Mouse (Mus musculus) liver, embryonic 14.5 days (tissue): ENCODE data around the gene Ltbp2. TPM values are rescaled to one million over a fixed set of nuclear protein-coding genes. Genes with fewer than 3 reads are reported as not detected.

Source experiments
- ATAC-seq: fragments of 200-750 bp; cut with Nextera tagmentation; 2 replicates; pipeline ENCODE4 v1.8.0; 2017; ENCODE audit warnings: moderate number of reproducible peaks, mild to moderate bottlenecking, moderate library complexity; ENCODE audit not compliant: insufficient read depth
- DNase-seq, 3 experiments: peaks; one replicate each; pipeline ENCODE4 v3.0.0-alpha.2; 2012 to 2013; ENCODE audit warnings: low read depth in 3 of 3, low spot score in 3 of 3
- H3K27ac ChIP-seq: fragments of 300-500 bp; sonication (generic); 2 replicates; pipeline ENCODE4 v1.5.1; 2014; ENCODE audit warnings: moderate library complexity, mild to moderate bottlenecking, control low read depth, inconsistent platforms
- H3K27me3 ChIP-seq: fragments of 300-500 bp; sonication (generic); 2 replicates; pipeline ENCODE4 v1.6.1; 2014; ENCODE audit warnings: mild to moderate bottlenecking, low read length, moderate library complexity; ENCODE audit not compliant: control insufficient read depth, insufficient read depth
- H3K36me3 ChIP-seq: fragments of 300-500 bp; sonication (generic); replicated peaks from 2 replicates; pipeline ENCODE4 v1.6.1; 2014; ENCODE audit warnings: low read depth; ENCODE audit not compliant: control insufficient read depth, insufficient read depth
- H3K4me1 ChIP-seq, 2 experiments: fragments of 200-500 bp in 1 of 2; fragments of 300-500 bp in 1 of 2; sonication (generic) in 1 of 2; replicated peaks; 2 replicates each; pipeline ENCODE4 v1.6.1; 2012 to 2014; ENCODE audit warnings: antibody characterized with exemption in 1 of 2, inconsistent platforms in 1 of 2, low read length in 1 of 2; ENCODE audit not compliant: control insufficient read depth in 2 of 2, insufficient read depth in 2 of 2
- H3K4me2 ChIP-seq: fragments of 300-500 bp; sonication (generic); 2 replicates; pipeline ENCODE4 v1.6.1; 2014; ENCODE audit warnings: low read depth, mild to moderate bottlenecking, control low read depth, moderate library complexity
- H3K4me3 ChIP-seq, 2 experiments: fragments of 200-500 bp in 1 of 2; fragments of 300-500 bp in 1 of 2; sonication (generic) in 1 of 2; 2 replicates each; pipeline ENCODE4 v1.5.1; 2012 to 2014; ENCODE audit warnings: low read depth in 2 of 2, low read length in 2 of 2, mild to moderate bottlenecking in 2 of 2, control low read depth in 1 of 2, inconsistent platforms in 1 of 2, moderate library complexity in 1 of 2; ENCODE audit not compliant: insufficient read depth in 1 of 2
- H3K9ac ChIP-seq: fragments of 300-500 bp; sonication (generic); replicated peaks from 2 replicates; pipeline ENCODE4 v1.6.1; 2014; ENCODE audit warnings: mild to moderate bottlenecking, control low read depth, moderate library complexity
- H3K9me3 ChIP-seq: fragments of 300-500 bp; sonication (generic); 2 replicates; pipeline ENCODE4 v1.6.1; 2016; ENCODE audit warnings: low read length, mixed read lengths; ENCODE audit not compliant: control insufficient read depth
- CTCF ChIP-seq: IDR thresholded peaks from 2 replicates; pipeline ENCODE4 v1.5.1; 2016; ENCODE audit warnings: antibody characterized with exemption, low read depth, control low read depth
- EP300 ChIP-seq: IDR thresholded peaks from 2 replicates; pipeline ENCODE4 v1.6.1; 2016; ENCODE audit warnings: antibody characterized with exemption, low read depth
- WGBS: fragments of 180-500 bp; shearing (Covaris S2); extraction: QIAGEN DNeasy Blood & Tissue Kit; methylation state at CpG from one replicate; pipeline ENCODE4 v1.1.7; 2014; ENCODE audit not compliant: insufficient replicate concordance; 5-methylcytosine and 5-hydroxymethylcytosine counted together
- polyA plus RNA-seq, 2 experiments: library from polyadenylated mRNA; depleted of rRNA in 1 of 2; stranded (reverse) in 1 of 2; unstranded in 1 of 2; fragments of >200 nt; fragmentation: Nextera tagmentation in 1 of 2; extraction: Ambion mirVana in 1 of 2; gene quantifications; 2 replicates each; pipeline versions ENCODE4 v1.2.1 to v1.2.3; 2012 to 2014

Ltbp2 gene
- polyA plus RNA-seq, 2 experiments: 0.08 to 0.21 TPM

DNA sequence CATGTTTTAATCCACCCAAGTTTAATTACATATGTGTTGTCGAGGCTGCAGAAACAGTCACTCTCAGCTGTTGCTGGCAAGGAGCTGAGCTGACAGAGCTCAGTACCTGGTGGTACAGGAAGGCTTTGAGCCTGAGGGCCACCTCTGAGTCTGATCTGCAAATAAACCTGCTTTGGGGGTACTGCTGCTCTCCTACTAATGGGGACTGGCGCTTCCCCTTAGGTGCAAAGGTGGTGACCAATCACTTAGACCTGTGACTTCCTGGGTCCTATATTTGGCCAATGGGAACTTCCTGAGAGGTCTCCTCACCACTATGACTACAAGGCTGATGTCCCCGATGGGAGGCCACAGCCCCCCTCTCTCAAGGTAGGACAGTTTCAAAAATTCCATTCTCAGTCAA, 35.6 kb downstream of the Ltbp2 start:
- WGBS: 60% methylated on average over 3 of the region's 3 CpGs
- TF ChIP-seq EP300: no peak

DNA sequence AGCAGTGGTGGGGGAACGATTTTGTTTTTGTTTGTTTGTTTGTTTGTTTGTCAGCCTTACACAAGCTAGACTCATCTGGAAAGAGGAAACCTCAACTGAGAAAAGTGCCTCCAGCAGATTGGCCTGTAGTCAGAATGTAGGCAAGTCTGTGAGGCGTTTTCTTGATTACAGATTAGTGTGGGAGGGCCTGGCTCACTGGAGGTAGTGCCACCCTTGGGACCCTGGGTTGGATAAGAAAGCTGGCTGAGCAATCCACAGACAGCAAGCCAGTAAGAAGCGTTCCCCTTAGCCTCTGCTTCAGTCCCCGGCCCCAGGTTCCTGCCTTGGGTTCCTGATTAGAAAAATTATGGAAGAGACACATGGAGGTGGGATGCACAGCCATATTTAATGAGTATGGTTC, 36.4 kb downstream of the Ltbp2 start:
- no peak overlapping the region for H3K27ac ChIP-seq
- no peak for DNase-seq
- 52% methylated on average over 4 of the region's 4 CpGs for WGBS

More for the DNA sequence above, 35.6 kb downstream of the Ltbp2 start:
- Histone ChIP-seq H3K27me3 (peaks cover 8% of the 10 kb centered on the region; the same call in 1 of the 2 replicates), H3K4me1 (0 out of 4 replicates have a peak, but pooled peaks cover 0 to 3% of the 10 kb centered on the region in 2 experiments), H3K9ac (no peak overlapping the region), H3K4me3 (no peak overlapping the region), H3K27ac (no peak overlapping the region), H3K9me3 (no peaks in the 10 kb centered on the region), H3K4me2 (no peak overlapping the region), H3K36me3 (no peaks in the 10 kb centered on the region)
- no peak for DNase-seq
- no peak for ATAC-seq

DNA sequence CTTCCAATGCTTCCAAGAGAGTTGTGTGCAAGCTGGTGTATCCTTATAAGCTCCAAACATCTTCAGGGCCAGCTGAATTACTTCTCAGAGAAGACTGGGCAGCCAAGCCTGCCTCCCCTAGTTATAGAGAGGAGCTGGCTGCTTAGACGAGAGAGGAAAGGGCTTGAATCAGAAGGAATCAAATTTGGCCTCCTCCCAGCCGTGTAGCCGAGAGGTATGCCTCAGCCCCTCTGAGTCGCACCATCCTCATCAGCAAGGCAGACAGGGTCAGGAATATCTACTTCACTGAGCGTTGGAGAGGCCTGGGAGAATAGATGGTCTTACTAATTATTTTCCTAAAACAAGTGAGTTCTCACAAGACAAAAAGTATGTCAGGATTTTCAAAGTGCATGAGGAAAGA, 40.7 kb downstream of the Ltbp2 start:
- ATAC-seq (no peak), DNase-seq (no peak)
- Histone ChIP-seq H3K27me3 (no peaks in the 10 kb centered on the region), H3K9ac (no peak overlapping the region), H3K9me3 (no peaks in the 10 kb centered on the region), H3K4me3 (no peak overlapping the region), H3K36me3 (no peaks in the 10 kb centered on the region), H3K4me2 (no peak overlapping the region), H3K4me1 (0 out of 4 replicates have a peak, but pooled peaks cover 0 to 3% of the 10 kb centered on the region in 2 experiments), H3K27ac (no peak overlapping the region)
- 60% methylated on average over 5 of the region's 5 CpGs for WGBS
- TF ChIP-seq CTCF (no peak), EP300 (no peak)

More for the DNA sequence above, 36.4 kb downstream of the Ltbp2 start:
- no peaks in the 10 kb centered on the region for H3K9me3 ChIP-seq
- no peak overlapping the region for H3K4me3 ChIP-seq
- no peak overlapping the region; the same call in 1 of the 2 replicates for H3K9ac ChIP-seq
- no peak overlapping the region for H3K4me2 ChIP-seq
- H3K27me3 ChIP-seq: peaks cover 2% of the 10 kb centered on the region; the same call in 1 of the 2 replicates
- no peak for ATAC-seq
- no peaks in the 10 kb centered on the region for H3K36me3 ChIP-seq
- TF ChIP-seq EP300 (no peak), CTCF (no peak)
- H3K4me1 ChIP-seq: 0 out of 4 replicates have a peak, but pooled peaks cover 0 to 3% of the 10 kb centered on the region in 2 experiments

DNA sequence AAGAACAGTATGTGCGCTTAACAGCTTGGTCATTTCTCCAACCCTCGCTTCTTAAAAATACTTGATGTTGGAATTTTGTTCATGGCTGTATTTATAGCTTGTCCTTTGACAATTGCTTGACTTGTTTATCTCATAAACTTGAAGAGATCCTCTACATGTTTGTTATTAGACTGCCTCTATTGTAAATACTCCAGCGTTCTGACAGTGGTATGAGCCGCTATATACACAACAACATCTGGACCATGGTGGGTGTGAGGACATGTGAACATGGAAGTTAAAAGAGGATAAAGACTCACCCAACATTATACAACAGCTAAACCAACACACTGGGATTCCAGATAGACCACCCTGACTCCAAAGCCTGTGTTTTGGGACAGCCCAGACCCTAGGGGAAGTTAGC, 41.6 kb downstream of the Ltbp2 start:
- 79% methylated on average over 4 of the region's 4 CpGs for WGBS
- no peaks in the 10 kb centered on the region for H3K36me3 ChIP-seq
- no peak for TF ChIP-seq CTCF
- no peak for TF ChIP-seq EP300
- H3K9me3 ChIP-seq: no peaks in the 10 kb centered on the region
- ATAC-seq (no peak), DNase-seq (no peak)
- H3K9ac ChIP-seq: no peak overlapping the region
- H3K4me1 ChIP-seq: 0 out of 4 replicates have a peak, but pooled peaks cover 0 to 2% of the 10 kb centered on the region in 2 experiments
- no peak overlapping the region for H3K4me3 ChIP-seq
- H3K27ac ChIP-seq: no peak overlapping the region
- no peak overlapping the region for H3K4me2 ChIP-seq
- no peaks in the 10 kb centered on the region for H3K27me3 ChIP-seq

DNA sequence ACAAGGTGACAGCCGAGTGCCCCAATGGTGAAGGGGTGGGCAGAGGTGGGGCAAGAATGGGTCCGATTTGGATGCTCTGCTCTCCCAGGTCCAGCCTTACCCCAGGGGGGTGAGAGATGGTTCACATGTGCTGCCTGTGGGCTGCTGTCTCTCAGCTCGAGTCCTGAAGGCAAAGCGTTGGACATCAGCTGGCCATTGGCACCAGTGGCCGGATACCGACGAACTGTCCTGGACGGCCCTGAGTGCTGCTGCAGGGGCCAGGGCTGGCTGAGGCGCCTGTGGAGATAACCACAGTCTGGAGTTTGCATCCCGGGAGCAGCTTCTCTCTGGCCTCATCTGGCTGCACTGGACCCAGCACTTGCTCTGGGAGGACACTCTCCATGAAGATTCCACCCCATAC, 44.7 kb downstream of the Ltbp2 start:
- H3K36me3 ChIP-seq: no peaks in the 10 kb centered on the region
- H3K27ac ChIP-seq: no peak overlapping the region
- H3K27me3 ChIP-seq: peaks cover 3% of the 10 kb centered on the region; the same call in 1 of the 2 replicates
- H3K4me1 ChIP-seq: no peaks in the 10 kb centered on the region
- no peak overlapping the region for H3K4me2 ChIP-seq
- DNase-seq (no peak), ATAC-seq (no peak)
- no peak overlapping the region for H3K4me3 ChIP-seq
- H3K9ac ChIP-seq: no peak overlapping the region
- 62% methylated on average over 10 of the region's 10 CpGs for WGBS
- no peaks in the 10 kb centered on the region for H3K9me3 ChIP-seq
- no peak for TF ChIP-seq CTCF
- TF ChIP-seq EP300: no peak
